Mouse (Mus musculus): Measurements from ENCODE around the gene Zic3. TPM values are rescaled to one million over a fixed set of nuclear protein-coding genes. Genes with fewer than 3 reads are reported as not detected.

Gene Zic3
- polyA plus RNA-seq, 1 experiment from 2014 or later = not detected

DNA sequence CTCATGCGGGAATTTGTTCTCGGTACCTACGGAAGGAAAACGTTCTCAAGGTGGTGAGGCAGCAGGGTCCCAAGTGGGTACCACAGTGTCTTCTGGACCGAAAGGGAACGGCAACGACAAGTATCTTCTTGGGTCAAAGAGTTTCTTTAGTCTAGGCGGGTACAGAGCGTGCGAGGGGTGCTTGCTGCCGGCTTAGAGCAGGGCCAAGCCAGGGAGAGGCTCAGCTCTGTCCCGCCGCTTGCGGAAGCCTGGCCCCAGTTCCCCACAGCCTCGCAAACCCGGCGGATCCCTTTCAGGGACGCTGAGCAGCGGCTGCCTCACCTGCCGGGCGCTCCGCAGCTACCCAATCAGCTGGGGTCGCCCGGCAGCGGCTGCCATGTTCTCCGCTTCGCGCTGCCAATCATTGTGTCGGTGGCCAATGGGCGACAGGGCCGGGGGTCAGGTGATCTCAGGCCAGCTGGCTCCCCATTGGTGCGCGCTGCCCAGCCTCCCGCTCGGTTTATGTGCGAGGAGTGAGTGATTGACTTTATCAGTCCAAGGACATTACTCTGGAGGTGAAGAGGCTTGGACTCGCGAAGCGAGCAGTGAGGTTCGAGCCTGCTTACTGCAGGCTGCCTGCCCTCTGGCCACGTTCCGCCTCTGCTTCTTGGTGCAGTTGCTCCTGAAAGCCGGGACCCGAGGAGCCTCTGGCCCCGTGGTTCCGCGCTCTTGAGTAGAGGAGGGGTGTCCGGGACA, 7.8 kb downstream of the Zic3 start:
- Histone ChIP-seq H3K4me2 (peak overlapping the region; percentile 66), H3K36me3 (no peaks in the 10 kb centered on the region), H3K27me3 (peaks cover 94% of the 10 kb centered on the region), H3K9ac (no peak overlapping the region), H3K9me3 (replicated peaks) (no peaks in the 10 kb centered on the region), H3K27ac (no peak overlapping the region), H3K4me3 (replicated peaks) (peak overlapping the region; percentile 45), H3K4me1 (peaks cover 19% of the 10 kb centered on the region)
- 21% methylated on average over 48 of the region's 48 CpGs for WGBS
- ATAC-seq (replicated peaks; ENCODE audit: low FRiP score) = peak; percentile 87

DNA sequence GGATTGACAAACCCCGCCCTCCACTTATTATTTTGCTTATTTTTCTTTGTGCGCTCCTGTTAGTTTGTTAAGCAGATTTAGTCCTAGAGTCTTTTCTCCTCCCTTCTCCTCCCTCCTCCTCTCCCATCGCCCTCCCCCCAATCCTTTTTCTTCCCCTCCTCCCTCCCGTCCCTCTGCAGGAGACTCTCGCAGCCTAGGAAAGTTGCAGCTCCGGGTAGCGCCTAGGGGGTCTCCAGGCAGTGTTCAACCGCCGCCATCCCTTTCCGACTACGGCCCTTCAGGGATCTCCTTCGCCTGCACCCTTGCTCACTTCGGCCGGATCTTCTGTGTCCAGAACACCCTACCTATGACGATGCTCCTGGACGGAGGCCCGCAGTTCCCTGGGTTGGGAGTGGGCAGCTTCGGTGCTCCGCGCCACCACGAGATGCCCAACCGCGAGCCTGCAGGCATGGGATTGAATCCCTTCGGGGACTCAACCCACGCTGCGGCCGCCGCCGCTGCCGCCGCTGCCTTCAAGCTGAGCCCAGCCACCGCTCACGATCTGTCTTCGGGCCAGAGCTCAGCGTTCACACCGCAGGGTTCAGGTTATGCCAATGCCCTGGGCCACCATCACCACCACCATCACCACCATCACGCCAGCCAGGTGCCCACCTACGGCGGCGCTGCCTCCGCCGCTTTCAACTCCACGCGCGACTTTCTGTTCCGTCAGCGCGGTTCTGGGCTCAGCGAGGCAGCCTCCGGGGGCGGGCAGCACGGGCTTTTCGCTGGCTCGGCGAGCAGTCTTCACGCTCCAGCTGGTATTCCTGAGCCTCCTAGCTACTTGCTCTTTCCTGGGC, 8.6 kb downstream of the Zic3 start:
- Histone ChIP-seq H3K4me1 (peaks cover 19% of the 10 kb centered on the region), H3K27ac (no peak overlapping the region), H3K4me2 (peak overlapping the region; percentile 66), H3K4me3 (replicated peaks) (peak overlapping the region; percentile 45), H3K9ac (no peak overlapping the region), H3K36me3 (no peaks in the 10 kb centered on the region), H3K9me3 (replicated peaks) (no peaks in the 10 kb centered on the region), H3K27me3 (peaks cover 89% of the 10 kb centered on the region)
- WGBS = 27% methylated on average over 56 of the region's 56 CpGs
- ATAC-seq (replicated peaks; ENCODE audit: low FRiP score) = peak; percentile 33; the same call in 1 of the 2 replicates

DNA sequence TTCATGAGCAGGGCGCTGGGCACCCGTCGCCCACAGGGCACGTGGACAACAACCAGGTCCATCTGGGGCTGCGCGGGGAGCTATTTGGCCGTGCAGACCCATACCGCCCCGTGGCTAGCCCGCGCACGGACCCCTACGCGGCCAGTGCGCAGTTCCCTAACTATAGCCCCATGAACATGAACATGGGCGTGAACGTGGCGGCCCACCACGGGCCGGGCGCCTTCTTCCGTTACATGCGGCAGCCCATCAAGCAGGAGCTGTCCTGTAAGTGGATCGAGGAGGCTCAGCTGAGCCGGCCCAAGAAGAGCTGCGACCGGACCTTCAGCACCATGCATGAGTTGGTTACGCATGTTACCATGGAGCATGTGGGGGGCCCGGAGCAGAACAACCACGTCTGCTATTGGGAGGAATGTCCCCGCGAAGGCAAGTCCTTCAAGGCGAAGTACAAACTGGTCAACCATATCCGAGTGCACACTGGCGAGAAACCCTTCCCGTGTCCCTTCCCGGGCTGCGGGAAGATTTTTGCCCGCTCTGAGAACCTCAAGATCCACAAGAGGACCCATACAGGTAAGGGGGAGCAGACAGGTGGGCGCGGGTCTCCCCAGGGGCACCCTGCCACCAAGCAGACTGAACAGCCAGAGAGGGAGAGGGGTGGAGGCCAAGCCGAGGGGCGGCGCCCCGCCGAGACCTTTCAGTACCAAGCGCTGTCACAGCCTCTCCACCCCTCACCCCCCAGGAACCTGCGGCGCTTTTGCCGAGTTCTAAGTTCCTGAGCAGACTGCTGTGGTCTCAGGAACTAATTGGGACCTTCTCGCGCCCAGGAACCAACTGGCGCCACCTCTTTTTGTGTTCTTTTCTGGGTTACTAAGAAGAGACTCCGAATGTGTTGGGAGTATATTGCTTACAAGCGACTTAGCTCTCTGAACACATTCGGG, 9.4 kb downstream of the Zic3 start:
- peak; percentile 30 for ATAC-seq (replicated peaks; ENCODE audit: low FRiP score)
- Histone ChIP-seq H3K27me3 (peaks cover 88% of the 10 kb centered on the region), H3K4me3 (replicated peaks) (peak overlapping the region; percentile 45), H3K27ac (no peak overlapping the region), H3K36me3 (no peaks in the 10 kb centered on the region), H3K4me2 (peak overlapping the region; percentile 66), H3K4me1 (peaks cover 19% of the 10 kb centered on the region), H3K9me3 (replicated peaks) (no peaks in the 10 kb centered on the region), H3K9ac (no peak overlapping the region)
- 25% methylated on average over 55 of the region's 56 CpGs for WGBS

DNA sequence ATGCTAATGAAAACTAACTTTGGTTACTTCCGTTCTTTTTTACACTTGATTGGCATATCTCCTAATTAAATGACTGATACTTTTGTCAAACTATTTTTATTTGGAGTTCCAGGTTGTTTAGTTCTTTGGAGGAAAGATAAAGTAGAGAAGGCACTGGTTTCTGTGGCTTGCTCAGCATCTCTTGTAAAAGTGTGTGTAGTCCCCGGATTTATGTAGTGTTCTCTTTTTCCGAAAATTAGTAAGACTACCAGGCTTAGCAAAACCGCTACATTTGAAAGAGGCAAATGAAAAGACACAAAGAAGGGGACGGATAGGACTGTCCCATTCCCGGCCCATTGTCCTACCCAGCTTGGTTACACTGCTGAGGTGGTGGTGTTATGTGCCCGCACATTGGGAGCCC, 10.1 kb downstream of the Zic3 start:
- WGBS = 18% methylated on average over 7 of the region's 7 CpGs
- H3K4me1 ChIP-seq = peaks cover 19% of the 10 kb centered on the region
- no peak for ATAC-seq (replicated peaks; ENCODE audit: low FRiP score)
- H3K27me3 ChIP-seq = peaks cover 87% of the 10 kb centered on the region
- H3K9ac ChIP-seq = no peak overlapping the region
- H3K27ac ChIP-seq = no peak overlapping the region
- H3K4me3 ChIP-seq (replicated peaks) = no peak overlapping the region
- no peak overlapping the region for H3K4me2 ChIP-seq
- H3K9me3 ChIP-seq (replicated peaks) = no peaks in the 10 kb centered on the region
- no peaks in the 10 kb centered on the region for H3K36me3 ChIP-seq

DNA sequence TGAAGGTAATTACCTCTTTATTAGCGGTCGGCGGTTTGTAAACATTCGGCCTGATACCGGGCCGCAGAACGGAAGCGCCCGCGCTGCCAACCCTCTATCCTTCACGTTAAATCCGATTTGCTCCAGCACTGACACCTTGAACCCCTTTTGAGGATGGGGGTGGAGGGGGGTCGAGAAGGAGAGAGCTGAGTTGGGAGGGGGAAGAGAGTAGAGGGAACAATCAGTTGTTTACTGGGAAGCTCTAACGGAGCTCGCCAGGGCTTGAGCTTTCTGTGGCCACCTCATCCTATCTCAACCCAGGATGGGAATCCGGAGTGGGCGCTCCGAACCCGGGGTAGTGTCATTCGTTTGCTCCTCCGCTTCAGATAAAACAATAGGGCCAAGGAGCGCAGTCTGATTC, 11.0 kb downstream of the Zic3 start:
- 18% methylated on average over 22 of the region's 22 CpGs for WGBS
- H3K9me3 ChIP-seq (replicated peaks) = no peaks in the 10 kb centered on the region
- no peak overlapping the region for H3K4me3 ChIP-seq (replicated peaks)
- no peaks in the 10 kb centered on the region for H3K36me3 ChIP-seq
- peaks cover 87% of the 10 kb centered on the region for H3K27me3 ChIP-seq
- H3K27ac ChIP-seq = no peak overlapping the region
- H3K4me2 ChIP-seq = no peak overlapping the region
- no peak for ATAC-seq (replicated peaks; ENCODE audit: low FRiP score)
- H3K4me1 ChIP-seq = peaks cover 20% of the 10 kb centered on the region
- no peak overlapping the region for H3K9ac ChIP-seq

DNA sequence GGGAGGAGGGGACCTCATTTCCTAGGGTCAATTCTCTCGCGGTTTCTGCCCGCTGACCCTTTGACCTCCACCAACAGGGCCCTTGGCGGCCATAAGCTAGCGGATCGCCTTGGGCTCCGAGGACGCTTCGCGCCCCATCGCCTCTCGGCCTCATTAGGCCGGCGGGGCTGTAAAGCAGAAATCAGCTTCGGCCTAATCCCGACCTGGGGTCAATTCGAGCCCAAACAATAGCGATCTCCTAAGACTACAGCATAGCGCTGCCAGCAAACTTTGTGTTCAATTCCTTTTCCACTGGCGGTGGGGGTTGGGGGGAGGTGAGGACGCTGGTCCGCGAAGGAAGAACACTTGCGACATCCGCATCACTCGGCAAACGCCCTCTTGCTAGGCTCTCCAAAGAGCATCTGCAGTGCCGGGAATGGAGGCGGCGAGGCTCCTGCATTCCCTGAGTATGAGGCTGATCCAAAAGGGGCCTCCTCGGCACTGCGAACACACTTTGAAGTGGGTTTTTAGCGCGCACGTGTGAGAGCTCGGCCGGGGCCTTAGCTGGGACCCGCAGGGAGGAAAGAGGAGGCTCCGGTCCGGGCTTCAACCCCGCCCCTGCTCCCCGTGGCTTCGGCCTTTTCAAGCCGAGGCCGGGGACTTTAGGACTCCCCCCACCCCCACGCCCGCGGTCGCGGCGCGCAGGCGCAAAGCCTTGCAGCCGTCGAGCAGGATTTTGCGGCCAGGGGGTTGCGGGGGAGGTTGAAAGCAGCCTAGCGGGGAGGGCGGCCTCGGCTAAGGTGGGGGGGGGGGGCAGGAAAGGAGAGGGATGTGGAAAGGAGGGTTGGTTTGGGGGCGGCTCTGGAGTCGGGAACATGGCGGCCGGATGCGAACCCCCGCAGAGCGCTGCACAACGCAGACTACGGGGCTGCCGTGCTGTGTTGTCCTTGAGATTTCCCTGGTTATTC, 15.8 kb downstream of the Zic3 start:
- H3K4me2 ChIP-seq = peak overlapping the region; percentile 56
- WGBS = 17% methylated on average over 69 of the region's 70 CpGs
- H3K4me3 ChIP-seq (replicated peaks) = peak overlapping the region; percentile 37
- H3K36me3 ChIP-seq = no peaks in the 10 kb centered on the region
- peaks cover 6% of the 10 kb centered on the region; the same call in 1 of the 2 replicates for H3K4me1 ChIP-seq
- H3K27me3 ChIP-seq = peaks cover 81% of the 10 kb centered on the region
- 0 out of 2 replicates have a peak, but pooled peaks have one; percentile 70 for ATAC-seq (replicated peaks; ENCODE audit: low FRiP score)
- H3K27ac ChIP-seq = no peak overlapping the region
- H3K9ac ChIP-seq = no peak overlapping the region
- H3K9me3 ChIP-seq (replicated peaks) = no peaks in the 10 kb centered on the region

DNA sequence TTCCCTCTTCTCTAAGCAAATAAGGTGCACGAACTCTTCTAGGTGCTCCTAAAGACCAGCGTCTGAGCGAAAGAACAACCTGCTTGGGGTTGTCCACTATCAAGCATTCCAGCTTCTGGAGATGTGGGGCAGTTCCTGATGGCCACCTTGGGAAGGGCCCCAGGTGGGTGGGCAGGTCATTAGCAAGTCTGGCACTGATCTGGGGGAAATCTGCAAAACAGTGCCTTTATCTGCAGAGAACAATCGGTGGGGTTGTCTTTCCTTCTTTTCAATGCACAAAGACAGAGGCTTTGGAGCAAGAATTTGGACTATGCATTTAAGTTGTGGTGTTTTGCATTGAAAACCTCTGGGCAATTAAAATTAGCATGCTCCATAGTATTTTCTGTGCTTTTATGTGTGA, 17.2 kb downstream of the Zic3 start:
- Histone ChIP-seq H3K9me3 (replicated peaks) (no peaks in the 10 kb centered on the region), H3K9ac (no peak overlapping the region), H3K4me3 (replicated peaks) (no peak overlapping the region), H3K27me3 (peaks cover 67% of the 10 kb centered on the region), H3K4me2 (no peak overlapping the region), H3K36me3 (no peaks in the 10 kb centered on the region), H3K4me1 (peaks cover 6% of the 10 kb centered on the region; the same call in 1 of the 2 replicates), H3K27ac (no peak overlapping the region)
- WGBS = 45% methylated on average over 4 of the region's 4 CpGs
- ATAC-seq (replicated peaks; ENCODE audit: low FRiP score) = no peak

DNA sequence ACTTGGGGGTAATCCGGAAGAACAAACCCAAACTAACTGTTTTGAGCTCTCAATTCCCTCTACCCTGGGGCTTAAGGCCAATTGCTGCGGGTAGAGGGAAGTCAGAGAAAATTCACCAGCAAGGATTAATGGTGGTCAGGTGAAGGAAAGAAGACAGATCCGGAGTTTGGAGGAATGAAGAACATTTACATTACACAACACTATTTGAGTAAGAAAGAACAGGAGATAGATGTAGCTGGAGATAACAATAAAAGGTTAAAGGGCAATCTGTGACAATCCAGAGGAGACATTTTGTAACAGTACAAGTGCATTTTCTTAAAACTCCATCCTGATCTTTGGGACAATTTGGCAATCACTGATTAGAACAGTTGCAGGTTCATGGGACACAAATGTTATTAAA, 19.4 kb downstream of the Zic3 start:
- Histone ChIP-seq H3K9ac (no peak overlapping the region), H3K4me2 (no peak overlapping the region), H3K4me3 (replicated peaks) (no peak overlapping the region), H3K4me1 (peaks cover 6% of the 10 kb centered on the region; the same call in 1 of the 2 replicates), H3K36me3 (no peaks in the 10 kb centered on the region), H3K27me3 (peaks cover 57% of the 10 kb centered on the region), H3K27ac (no peak overlapping the region), H3K9me3 (replicated peaks) (no peaks in the 10 kb centered on the region)
- no peak for ATAC-seq (replicated peaks; ENCODE audit: low FRiP score)
- 50% methylated on average over 3 of the region's 3 CpGs for WGBS

DNA sequence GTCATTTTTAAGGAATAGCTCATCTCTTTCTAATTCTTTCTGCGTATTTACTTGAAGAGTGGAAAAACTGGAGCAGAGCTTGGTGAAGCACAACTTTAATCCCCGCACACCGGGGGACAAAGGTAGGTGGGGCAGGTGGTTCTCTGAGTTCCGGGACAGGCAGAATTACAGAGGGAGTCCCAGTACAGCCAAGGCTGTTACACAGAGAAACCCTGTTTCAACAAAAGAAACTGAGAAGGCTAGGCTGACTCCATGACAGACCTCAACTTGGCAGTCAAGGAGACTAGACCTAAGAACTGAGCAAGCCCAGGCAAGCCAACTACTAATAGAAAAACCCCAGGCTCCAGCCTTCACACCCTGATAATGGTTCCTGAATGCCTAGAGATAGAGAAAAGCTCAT, 20.0 kb downstream of the Zic3 start:
- WGBS = 88% methylated on average over 4 of the region's 4 CpGs
- ATAC-seq (replicated peaks; ENCODE audit: low FRiP score) = no peak
- H3K4me1 ChIP-seq = peaks cover 6% of the 10 kb centered on the region; the same call in 1 of the 2 replicates
- H3K4me3 ChIP-seq (replicated peaks) = no peak overlapping the region
- peaks cover 52% of the 10 kb centered on the region for H3K27me3 ChIP-seq
- H3K4me2 ChIP-seq = no peak overlapping the region
- no peak overlapping the region for H3K27ac ChIP-seq
- no peaks in the 10 kb centered on the region for H3K36me3 ChIP-seq
- no peak overlapping the region for H3K9ac ChIP-seq
- no peaks in the 10 kb centered on the region for H3K9me3 ChIP-seq (replicated peaks)

Data from kidney, embryonic 15.5 days (tissue).